Mouse (Mus musculus) cerebellum, adult 2 months (tissue): ENCODE data around the gene Gm3435. TPM values are rescaled to one million over a fixed set of nuclear protein-coding genes. Genes with fewer than 3 reads are reported as not detected.

Experiments used
- DNase-seq, 2 experiments: peaks; one replicate each; pipeline ENCODE4 v3.0.0; 2021
- H3K27ac ChIP-seq: fragments of 200-500 bp; 2 replicates; pipeline ENCODE4 v1.5.1; 2012; ENCODE audit warnings: low read length, control low read depth, inconsistent platforms; ENCODE audit not compliant: insufficient read depth
- H3K27me3 ChIP-seq: fragments of 200-500 bp; 2 replicates; pipeline ENCODE4 v1.6.1; 2012; ENCODE audit warnings: inconsistent platforms, mild to moderate bottlenecking, low read length, moderate library complexity; ENCODE audit not compliant: control insufficient read depth, insufficient read depth
- H3K4me1 ChIP-seq: fragments of 200-500 bp; 2 replicates; pipeline ENCODE4 v1.6.1; 2011; ENCODE audit warnings: low read length; ENCODE audit not compliant: control insufficient read depth, insufficient read depth
- H3K4me3 ChIP-seq: fragments of 200-500 bp; replicated peaks from 2 replicates; pipeline ENCODE3; 2011; ENCODE audit warnings: mild to moderate bottlenecking, low read depth, low read length, control low read depth; ENCODE audit not compliant: insufficient read depth
- CTCF ChIP-seq: fragments of 200-500 bp; IDR thresholded peaks from 2 replicates; pipeline ENCODE4 v1.5.1; 2011; ENCODE audit warnings: low read depth, mild to moderate bottlenecking, control low read depth, low read length, moderate library complexity, borderline replicate concordance; ENCODE audit not compliant: insufficient read depth
- POLR2A ChIP-seq: fragments of 200-500 bp; IDR thresholded peaks from 2 replicates; pipeline ENCODE4 v1.6.1; 2011; ENCODE audit warnings: low read length, control low read depth, borderline replicate concordance; ENCODE audit not compliant: insufficient read depth
- WGBS: fragments of 180-500 bp; shearing (Covaris S2); methylation state at CpG from one replicate; pipeline ENCODE4 v1.1.7; 2018; 5-methylcytosine and 5-hydroxymethylcytosine counted together
- polyA plus RNA-seq: library from polyadenylated mRNA; depleted of rRNA; stranded (reverse); fragments of >200 nt; gene quantifications from 2 replicates; pipeline ENCODE4 v1.2.3, GENCODE M21; 2012; rRNA removed

The Gm3435 gene
- polyA plus RNA-seq, 1 experiment: 12.3 TPM

- no peak for DNase-seq
- Histone ChIP-seq H3K27ac (no peak overlapping the region), H3K4me3 (no peak overlapping the region), H3K27me3 (no peaks in the 10 kb centered on the region), H3K4me1 (peaks cover 9% of the 10 kb centered on the region)
- 80% methylated on average over 1 of the region's 1 CpGs for WGBS
- no peak for TF ChIP-seq POLR2A
- TF ChIP-seq CTCF: no peak
Observed at GRCm38 (mm10) chr17:15066911-15067310, 56.9 kb downstream of the Gm3435 start.

GRCm38 (mm10) chr17:15068040-15068792, 58.2 kb downstream of the Gm3435 start:
- H3K27me3 ChIP-seq: no peaks in the 10 kb centered on the region
- no peak overlapping the region for H3K27ac ChIP-seq
- TF ChIP-seq POLR2A (no peak), CTCF (no peak)
- 47% methylated on average over 8 of the region's 8 CpGs for WGBS
- no peak for DNase-seq
- peaks cover 9% of the 10 kb centered on the region for H3K4me1 ChIP-seq
- H3K4me3 ChIP-seq: no peak overlapping the region

- H3K27me3 ChIP-seq: no peaks in the 10 kb centered on the region
- TF ChIP-seq CTCF: no peak
- TF ChIP-seq POLR2A: no peak
- H3K4me1 ChIP-seq: peaks cover 9% of the 10 kb centered on the region
- H3K27ac ChIP-seq: no peak overlapping the region
- H3K4me3 ChIP-seq: no peak overlapping the region
- 31% methylated on average over 2 of the region's 2 CpGs for WGBS
- peak in 1 of 2 experiments; percentile 17 for DNase-seq
Observed at GRCm38 (mm10) chr17:15069124-15069523, 59.1 kb downstream of the Gm3435 start.

Other genes starting within 250 kb of the Gm3435 start
- 4.0 and 4.4 TPM in 2 replicates for gene Wdr27, start 67.0 kb upstream of the Gm3435 start, polyA plus RNA-seq
- 17.5 and 18.4 TPM in 2 replicates for gene 1600012H06Rik, start 67.0 kb upstream of the Gm3435 start, polyA plus RNA-seq
- 45.7 and 46.8 TPM in 2 replicates for gene Phf10, start 48.9 kb upstream of the Gm3435 start, polyA plus RNA-seq
- gene 9030025P20Rik, start 31.7 kb upstream of the Gm3435 start, polyA plus RNA-seq: 23.8 and 24.5 TPM in 2 replicates
- gene Gm3417, start 31.4 kb upstream of the Gm3435 start, polyA plus RNA-seq: 0.41 TPM in 1 of 2 replicates, not detected in the other
- 107 and 119 TPM in 2 replicates for gene Ermard, start 31.0 kb downstream of the Gm3435 start, polyA plus RNA-seq
- gene Tcte3, start 31.3 kb downstream of the Gm3435 start, polyA plus RNA-seq: not detected in 2 replicates
- 3.4 and 4.5 TPM in 2 replicates for gene Gm3448, start 31.4 kb downstream of the Gm3435 start, polyA plus RNA-seq